Mouse (Mus musculus) olfactory bulb, adult 2 months (tissue): ENCODE results near the gene Usp47. TPM values are rescaled to one million over a fixed set of nuclear protein-coding genes. Genes with fewer than 3 reads are reported as not detected.

Source experiments
- H3K27ac ChIP-seq: fragments of 200-500 bp; 2 replicates; pipeline ENCODE4 v1.5.1; 2012; ENCODE audit warnings: low read depth, low read length; ENCODE audit not compliant: insufficient read depth
- H3K4me1 ChIP-seq: fragments of 200-500 bp; 2 replicates; pipeline ENCODE4 v1.6.1; 2012; ENCODE audit warnings: low read length; ENCODE audit not compliant: control insufficient read depth, insufficient read depth
- H3K4me3 ChIP-seq: fragments of 200-500 bp; 2 replicates; pipeline ENCODE4 v1.5.1; 2012; ENCODE audit warnings: mild to moderate bottlenecking, low read depth, low read length, moderate library complexity; ENCODE audit not compliant: insufficient read depth
- CTCF ChIP-seq: fragments of 200-500 bp; IDR thresholded peaks from 2 replicates; pipeline ENCODE4 v1.5.1; 2012; ENCODE audit warnings: low read depth, mild to moderate bottlenecking, low read length, moderate library complexity; ENCODE audit not compliant: insufficient read depth
- POLR2A ChIP-seq: fragments of 200-500 bp; IDR thresholded peaks from 2 replicates; pipeline ENCODE4 v1.6.1; 2012; ENCODE audit warnings: mild to moderate bottlenecking, low read depth, low read length, moderate library complexity; ENCODE audit not compliant: insufficient read depth
- WGBS: fragments of 180-500 bp; shearing (Covaris S2); methylation state at CpG from one replicate; pipeline ENCODE4 v1.1.7; 2018; 5-methylcytosine and 5-hydroxymethylcytosine counted together
- polyA plus RNA-seq: library from polyadenylated mRNA; stranded (reverse); fragments of >200 nt; gene quantifications from 2 replicates; pipeline ENCODE4 v1.2.4, GENCODE M21; 2012; ENCODE audit warnings: low replicate concordance; ENCODE audit not compliant: missing spikeins, insufficient read depth, insufficient read length

Gene Usp47
- polyA plus RNA-seq, 1 experiment, result 72.2 TPM

GRCm38 (mm10) chr7:112125625-112126260, 102.4 kb downstream of the Usp47 start:
- TF ChIP-seq POLR2A (no peak), CTCF (no peak)
- peaks cover 10% of the 10 kb centered on the region; the same call in 1 of the 2 replicates for H3K4me1 ChIP-seq
- H3K4me3 ChIP-seq, result no peak overlapping the region
- no peak overlapping the region for H3K27ac ChIP-seq
- 82% methylated on average over 7 of the region's 7 CpGs for WGBS

DNA sequence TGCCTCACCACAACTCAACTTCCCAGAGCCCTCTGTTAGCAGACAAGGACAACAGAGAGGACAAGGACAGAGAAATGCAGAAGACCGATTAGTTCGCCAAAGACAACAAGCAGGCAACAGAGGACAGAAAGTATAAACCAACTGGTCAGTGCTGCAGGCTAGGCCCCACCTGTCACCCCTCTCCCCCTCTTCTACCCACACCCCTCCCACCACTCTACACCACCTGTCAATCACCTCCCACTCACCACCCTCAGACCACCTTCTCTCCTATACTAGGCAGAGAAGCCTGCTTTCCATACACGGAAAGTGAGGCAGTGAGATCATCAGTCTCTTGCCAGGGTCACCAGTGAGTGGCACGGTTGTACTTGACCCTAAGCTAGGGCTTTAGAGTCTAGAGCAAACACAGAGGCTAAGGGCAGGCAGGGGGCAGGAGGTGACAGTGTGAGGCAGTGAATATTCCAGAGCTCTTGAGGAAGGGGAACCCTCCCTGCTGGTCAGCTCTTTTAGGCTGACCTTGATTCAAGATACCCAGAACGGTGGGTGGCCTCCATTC, 103.9 kb downstream of the Usp47 start:
- Histone ChIP-seq H3K4me1 (peaks cover 6% of the 10 kb centered on the region; the same call in 1 of the 2 replicates), H3K4me3 (no peak overlapping the region), H3K27ac (no peak overlapping the region)
- no peak for TF ChIP-seq POLR2A
- TF ChIP-seq CTCF, result no peak
- 82% methylated on average over 5 of the region's 5 CpGs for WGBS

DNA sequence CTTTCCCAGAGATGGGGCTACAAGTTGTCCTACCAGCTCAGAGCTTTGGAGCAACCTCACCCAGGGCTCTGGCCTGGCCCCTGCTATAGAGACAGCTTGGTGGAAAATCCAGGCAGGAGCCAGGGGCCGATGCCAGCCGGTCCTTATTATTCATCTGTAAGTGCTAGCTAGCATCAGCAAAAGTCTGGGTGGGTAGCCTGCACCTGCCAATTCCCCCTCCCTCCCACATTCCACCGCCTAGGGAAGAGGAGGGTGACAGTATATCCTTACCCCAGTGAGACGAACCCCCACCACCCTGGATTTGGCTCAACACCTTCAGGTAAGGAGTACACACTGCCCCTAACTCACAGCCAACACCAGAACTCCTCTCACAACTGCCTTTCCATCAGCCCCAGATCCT, 104.7 kb downstream of the Usp47 start:
- 65% methylated on average over 4 of the region's 4 CpGs for WGBS
- TF ChIP-seq POLR2A (no peak), CTCF (no peak)
- no peak overlapping the region for H3K27ac ChIP-seq
- H3K4me1 ChIP-seq, result peaks cover 6% of the 10 kb centered on the region; the same call in 1 of the 2 replicates
- no peak overlapping the region for H3K4me3 ChIP-seq

DNA sequence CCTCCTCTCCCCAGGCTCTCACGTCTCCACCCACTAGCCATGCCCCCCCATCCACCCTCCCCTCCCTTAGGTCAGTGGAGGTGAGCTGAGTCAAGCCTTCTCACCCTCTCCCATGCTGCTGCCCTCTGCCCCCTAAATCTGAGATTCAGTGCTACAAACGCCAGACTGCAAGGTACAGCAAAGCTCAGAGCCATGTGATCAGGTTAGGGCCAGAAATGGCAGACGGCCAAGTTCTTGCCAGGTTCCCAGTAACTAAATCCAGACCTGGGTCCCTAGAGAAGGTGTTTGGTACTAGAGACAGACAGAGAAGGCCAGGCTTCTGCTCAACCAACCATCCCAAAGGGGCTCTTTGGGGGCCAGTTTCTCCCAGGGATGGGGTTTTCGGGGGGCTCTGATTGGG, 105.5 kb downstream of the Usp47 start:
- Histone ChIP-seq H3K4me1 (peaks cover 6% of the 10 kb centered on the region; the same call in 1 of the 2 replicates), H3K27ac (no peak overlapping the region), H3K4me3 (no peak overlapping the region)
- WGBS, result 83% methylated on average over 4 of the region's 4 CpGs
- no peak for TF ChIP-seq CTCF
- TF ChIP-seq POLR2A, result no peak

DNA sequence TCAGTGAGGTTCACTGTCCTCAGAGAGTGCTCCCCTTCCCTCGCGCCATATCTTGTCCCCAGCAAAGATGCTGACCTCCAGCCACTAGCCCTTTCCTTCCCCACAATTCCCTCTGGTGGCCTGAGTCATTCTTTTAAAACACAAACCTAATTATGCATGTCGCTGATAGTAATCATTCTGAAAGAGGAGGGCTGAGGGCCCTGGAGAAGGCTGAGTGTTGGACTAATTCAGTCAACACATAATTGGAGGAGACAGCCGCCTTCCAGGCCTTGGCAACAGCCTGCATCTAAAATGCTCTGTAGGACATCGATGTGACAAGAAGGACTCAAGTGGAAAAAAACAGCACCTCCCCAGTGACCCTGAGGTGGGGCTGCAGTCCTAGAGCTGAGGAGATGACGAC, 106.5 kb downstream of the Usp47 start:
- peaks cover 6% of the 10 kb centered on the region; the same call in 1 of the 2 replicates for H3K4me1 ChIP-seq
- no peak overlapping the region for H3K4me3 ChIP-seq
- 67% methylated on average over 6 of the region's 6 CpGs for WGBS
- no peak overlapping the region for H3K27ac ChIP-seq
- TF ChIP-seq POLR2A (no peak), CTCF (no peak)

DNA sequence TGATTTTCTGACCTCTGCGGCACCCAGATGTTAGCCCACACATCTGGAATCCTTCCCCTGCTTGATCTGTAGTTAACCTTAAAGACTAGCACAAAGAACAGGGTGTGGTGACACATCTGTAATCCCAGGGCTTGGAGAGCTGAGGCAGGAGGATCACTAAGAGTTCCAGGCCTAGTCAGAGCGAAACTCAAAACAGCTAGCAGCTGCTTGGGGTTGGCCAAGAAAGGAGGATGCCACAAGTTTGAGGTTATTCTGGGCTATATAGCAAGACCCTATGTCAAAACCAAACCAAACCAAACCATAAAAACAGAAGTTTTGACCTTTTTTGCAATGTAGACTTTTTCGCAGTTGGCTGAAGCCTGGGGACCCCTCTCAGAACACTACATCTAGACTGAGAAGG, 107.4 kb downstream of the Usp47 start:
- Histone ChIP-seq H3K4me1 (peaks cover 6% of the 10 kb centered on the region; the same call in 1 of the 2 replicates), H3K4me3 (no peak overlapping the region), H3K27ac (no peak overlapping the region)
- no peak for TF ChIP-seq CTCF
- TF ChIP-seq POLR2A, result no peak
- 99% methylated on average over 3 of the region's 3 CpGs for WGBS

GRCm38 (mm10) chr7:112132005-112132404, 108.7 kb downstream of the Usp47 start:
- Histone ChIP-seq H3K27ac (no peak overlapping the region), H3K4me1 (peaks cover 6% of the 10 kb centered on the region; the same call in 1 of the 2 replicates)
- WGBS, result 59% methylated on average over 6 of the region's 6 CpGs

GRCm38 (mm10) chr7:112133277-112133676, 110.0 kb downstream of the Usp47 start:
- H3K27ac ChIP-seq, result no peak overlapping the region
- 96% methylated on average over 5 of the region's 5 CpGs for WGBS
- no peak for TF ChIP-seq CTCF
- TF ChIP-seq POLR2A, result no peak

More at GRCm38 (mm10) chr7:112132005-112132404, 108.7 kb downstream of the Usp47 start:
- TF ChIP-seq CTCF (no peak), POLR2A (no peak)
- H3K4me3 ChIP-seq, result no peak overlapping the region

GRCm38 (mm10) chr7:112135161-112135560, 111.9 kb downstream of the Usp47 start:
- Histone ChIP-seq H3K4me3 (no peak overlapping the region), H3K27ac (no peak overlapping the region), H3K4me1 (peaks cover 4% of the 10 kb centered on the region)
- 95% methylated on average over 4 of the region's 4 CpGs for WGBS
- no peak for TF ChIP-seq POLR2A
- no peak for TF ChIP-seq CTCF

More at GRCm38 (mm10) chr7:112133277-112133676, 110.0 kb downstream of the Usp47 start:
- Histone ChIP-seq H3K4me1 (peaks cover 3% of the 10 kb centered on the region; the same call in 1 of the 2 replicates), H3K4me3 (no peak overlapping the region)
